12 mouse cellular contexts compared by ENCODE assay signal in genomic region chr9:63721573-63722275, GRCm38 (mm10). TPM values are rescaled to one million over a fixed set of nuclear protein-coding genes. Genes with fewer than 3 reads are reported as not detected.
DNase-seq lines count a peak whose midpoint lies in the region; ATAC-seq lines count a peak whose summit lies in the region.
"Had no signal": no experiment of that assay in that cellular context is flagged by ENCODE, and none has a peak within 500 bp of the region (broad histone marks: within the 10 kb centered on the region; RNA-seq: fewer than 3 reads in every experiment).

No protein-coding gene starts in this region.

- H3K4me1 ChIP-seq in intestine, embryonic 14.5 days (replicated peaks; ENCODE audit: control insufficient read depth, insufficient read depth, low read length), result peaks cover 26% of the 10 kb centered on the region
- peaks cover 56% of the 10 kb centered on the region for H3K4me1 ChIP-seq in intestine, embryonic 16.5 days (ENCODE audit: control insufficient read depth, insufficient read depth, low read length)
- peaks cover 73% of the 10 kb centered on the region for H3K4me1 ChIP-seq in liver, embryonic 12.5 days
- H3K4me1 ChIP-seq in midbrain, embryonic 16.5 days (ENCODE audit: control insufficient read depth, insufficient read depth, low read length), result peaks cover 1% of the 10 kb centered on the region; the same call in 1 of the 2 replicates

- intact Hi-C loops in gastrocnemius, postnatal 14 days (cut with DNase I; ENCODE audit: low total_unique reads), result no loop called here

- no peak overlapping the region for H3K4me2 ChIP-seq in intestine, embryonic 14.5 days (ENCODE audit: low read length)
- no peak overlapping the region for H3K4me2 ChIP-seq in intestine, embryonic 16.5 days (ENCODE audit: low read depth, low read length)
- H3K4me2 ChIP-seq in liver, embryonic 12.5 days, result no peak overlapping the region
- H3K4me2 ChIP-seq in midbrain, embryonic 16.5 days (ENCODE audit: low read length), result no peak overlapping the region
- H3K4me2 ChIP-seq: embryonic facial prominence, embryonic 15.5 days had no signal

- 84% methylated on average over 9 of the region's 9 CpGs for WGBS in intestine, embryonic 14.5 days
- WGBS in intestine, embryonic 16.5 days, result 75% methylated on average over 9 of the region's 9 CpGs
- 43% methylated on average over 9 of the region's 9 CpGs for WGBS in liver, embryonic 12.5 days (ENCODE audit: insufficient replicate concordance)
- WGBS in midbrain, embryonic 16.5 days, result 95% methylated on average over 9 of the region's 9 CpGs

- ATAC-seq in intestine, embryonic 14.5 days (replicated peaks; ENCODE audit: low FRiP score, low TSS enrichment, low read depth), result no peak
- no peak for ATAC-seq in intestine, embryonic 16.5 days
- ATAC-seq in liver, embryonic 12.5 days, result no peak
- no peak for ATAC-seq in midbrain, embryonic 16.5 days

- DNase-seq in intestine, embryonic 14.5 days (ENCODE audit: low spot score), result no peak
- DNase-seq in thymus, postnatal 14 days, result peak; percentile 40
- no peak for DNase-seq in thymus, postnatal 4 days
- DNase-seq in thymus, postnatal 25 days, result peak; percentile 47
- DNase-seq in gastrocnemius, postnatal 14 days, result no peak
- DNase-seq: layer of hippocampus, adult 9-11 months; retina, postnatal 1 day had no signal

- H3K36me3 ChIP-seq in intestine, embryonic 14.5 days (ENCODE audit: control insufficient read depth, insufficient read depth, low read length), result 0 out of 2 replicates have a peak, but pooled peaks cover 6% of the 10 kb centered on the region
- H3K36me3 ChIP-seq in intestine, embryonic 16.5 days (ENCODE audit: control insufficient read depth, insufficient read depth, low read length), result no peaks in the 10 kb centered on the region
- H3K36me3 ChIP-seq in liver, embryonic 12.5 days, result no peaks in the 10 kb centered on the region
- H3K36me3 ChIP-seq in midbrain, embryonic 16.5 days (ENCODE audit: control insufficient read depth, insufficient read depth, low read length), result no peaks in the 10 kb centered on the region
- H3K36me3 ChIP-seq: embryonic facial prominence, embryonic 15.5 days had no signal

- peak overlapping the region; percentile 36; the same call in 1 of the 2 replicates for H3K27ac ChIP-seq in intestine, embryonic 14.5 days (ENCODE audit: low read depth)
- no peak overlapping the region for H3K27ac ChIP-seq in intestine, embryonic 16.5 days (ENCODE audit: low read length)
- H3K27ac ChIP-seq in liver, embryonic 12.5 days, result peak overlapping the region; percentile 68
- H3K27ac ChIP-seq in midbrain, embryonic 16.5 days (ENCODE audit: low read length), result no peak overlapping the region
- H3K27ac ChIP-seq: embryonic facial prominence, embryonic 15.5 days; macrophage had no signal

- H3K27me3 ChIP-seq in intestine, embryonic 14.5 days (replicated peaks; ENCODE audit: control insufficient read depth, insufficient read depth, low read length), result no peaks in the 10 kb centered on the region
- H3K27me3 ChIP-seq in intestine, embryonic 16.5 days (replicated peaks; ENCODE audit: control insufficient read depth, insufficient read depth, low read length), result no peaks in the 10 kb centered on the region
- H3K27me3 ChIP-seq in liver, embryonic 12.5 days (replicated peaks), result no peaks in the 10 kb centered on the region
- no peaks in the 10 kb centered on the region for H3K27me3 ChIP-seq in midbrain, embryonic 16.5 days (ENCODE audit: control insufficient read depth, insufficient read depth, low read depth, low read length)
- H3K27me3 ChIP-seq: embryonic facial prominence, embryonic 15.5 days had no signal

- no peak overlapping the region for H3K9ac ChIP-seq in intestine, embryonic 14.5 days (ENCODE audit: low read length)
- H3K9ac ChIP-seq in intestine, embryonic 16.5 days (ENCODE audit: low read depth, low read length), result no peak overlapping the region
- no peak overlapping the region for H3K9ac ChIP-seq in liver, embryonic 12.5 days
- H3K9ac ChIP-seq in midbrain, embryonic 16.5 days (ENCODE audit: low read depth, low read length), result no peak overlapping the region
- H3K9ac ChIP-seq: embryonic facial prominence, embryonic 15.5 days had no signal

- H3K9me3 ChIP-seq in intestine, embryonic 14.5 days (ENCODE audit: control insufficient read depth, low read length), result no peaks in the 10 kb centered on the region
- no peaks in the 10 kb centered on the region for H3K9me3 ChIP-seq in intestine, embryonic 16.5 days (ENCODE audit: control insufficient read depth, low read length)
- H3K9me3 ChIP-seq in liver, embryonic 12.5 days (replicated peaks), result no peaks in the 10 kb centered on the region
- no peaks in the 10 kb centered on the region for H3K9me3 ChIP-seq in midbrain, embryonic 16.5 days (replicated peaks; ENCODE audit: control insufficient read depth, low read length, poor library complexity, severe bottlenecking)
- H3K9me3 ChIP-seq: embryonic facial prominence, embryonic 15.5 days had no signal

- no peak overlapping the region for H3K4me3 ChIP-seq in intestine, embryonic 14.5 days (ENCODE audit: low read depth, low read length)
- H3K4me3 ChIP-seq in intestine, embryonic 16.5 days (ENCODE audit: low read length), result no peak overlapping the region
- no peak overlapping the region for H3K4me3 ChIP-seq in liver, embryonic 12.5 days
- no peak overlapping the region for H3K4me3 ChIP-seq in midbrain, embryonic 16.5 days (ENCODE audit: low read depth, low read length)
- H3K4me3 ChIP-seq: embryonic facial prominence, embryonic 15.5 days had no signal

RNA-seq across cellular contexts. Expression of gene Smad3, which starts 36.1 kb away (rescaled TPM):
- polyA plus RNA-seq in intestine, embryonic 14.5 days (2014; fragmentation: Nextera tagmentation; extraction: Ambion mirVana), result 12.7 and 14.3 TPM in 2 replicates
- polyA plus RNA-seq in intestine, embryonic 16.5 days (2015; fragmentation: Nextera tagmentation; extraction: Ambion mirVana), result 10.9 and 11.8 TPM in 2 replicates
- 5.8 and 7.2 TPM in 2 replicates for polyA plus RNA-seq in liver, embryonic 12.5 days (2016; fragmentation: Nextera tagmentation; extraction: Ambion mirVana)
- total RNA-seq in gastrocnemius, postnatal 14 days (2021), result 10 to 100 TPM; 39.3 to 40.2 TPM
- 5.7 and 6.1 TPM in 2 replicates for polyA plus RNA-seq in midbrain, embryonic 16.5 days (2015; fragmentation: Nextera tagmentation; extraction: Ambion mirVana)

Comparison
In these comparisons a context has a peak if more than half of its experiments do, and no peak if none do; other contexts are left out.
1. DNase-seq: peak in thymus, postnatal 14 days (single experiment) and thymus, postnatal 25 days (single experiment); none in intestine, embryonic 14.5 days (single experiment), thymus, postnatal 4 days (single experiment) and gastrocnemius, postnatal 14 days (single experiment).
2. H3K27ac ChIP-seq: peak in intestine, embryonic 14.5 days (single experiment) and liver, embryonic 12.5 days (single experiment); none in intestine, embryonic 16.5 days (single experiment) and midbrain, embryonic 16.5 days (single experiment).